Mouse (Mus musculus) small intestine, adult 2 months (tissue): Measurements from ENCODE around the gene Alg12.

Experiments used
- CTCF ChIP-seq: fragments of 200-500 bp; IDR thresholded peaks from 2 replicates; pipeline ENCODE4 v1.5.1; 2012; ENCODE audit warnings: low read depth, mild to moderate bottlenecking, control low read depth, inconsistent platforms, low read length, moderate library complexity, mixed read lengths; ENCODE audit not compliant: insufficient replicate concordance, insufficient read length; ENCODE audit errors: extremely low read depth
- POLR2A ChIP-seq: fragments of 200-500 bp; IDR thresholded peaks from 2 replicates; pipeline ENCODE4 v1.6.1; 2012; ENCODE audit warnings: low read depth, mild to moderate bottlenecking, control low read depth, inconsistent platforms, low read length, moderate library complexity

DNA sequence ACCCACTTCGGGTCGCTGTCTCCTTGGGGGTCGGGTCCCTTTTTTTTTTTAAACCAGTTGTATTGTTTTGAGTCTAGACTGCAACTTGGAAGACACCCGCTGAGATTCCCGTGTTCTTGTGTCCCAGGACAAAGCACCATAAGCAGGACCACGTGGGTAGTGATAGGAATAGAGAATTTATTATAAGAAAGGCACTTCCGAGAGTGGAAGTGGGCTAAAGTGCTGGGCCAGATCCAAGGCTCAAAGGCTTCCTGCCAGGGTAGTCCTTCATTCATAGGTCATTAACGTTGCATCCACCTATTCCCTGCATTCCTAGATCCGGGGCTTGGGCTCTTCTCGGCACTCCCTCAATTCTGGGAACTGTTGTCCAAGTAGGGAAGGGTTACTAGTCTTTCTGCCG is 18.9 kb upstream of the Alg12 start:
- TF ChIP-seq CTCF (no peak), POLR2A (no peak)
